Mouse (Mus musculus) bone marrow macrophage, adult 2 months (primary cell): ENCODE data around the gene Tnfaip2. TPM values are rescaled to one million over a fixed set of nuclear protein-coding genes. Genes with fewer than 3 reads are reported as not detected.

Experiments used
- H3K27ac ChIP-seq: 2 replicates; pipeline ENCODE4 v1.5.1; 2012; ENCODE audit warnings: low read depth, low read length; ENCODE audit not compliant: insufficient read depth
- H3K4me1 ChIP-seq: 2 replicates; pipeline ENCODE4 v1.6.1; 2012; ENCODE audit warnings: low read length; ENCODE audit not compliant: control insufficient read depth, insufficient read depth
- H3K4me3 ChIP-seq: 2 replicates; pipeline ENCODE4 v1.5.1; 2012; ENCODE audit warnings: mild to moderate bottlenecking, low read length, moderate library complexity; ENCODE audit not compliant: insufficient read depth
- CTCF ChIP-seq: IDR thresholded peaks from 2 replicates; pipeline ENCODE4 v1.5.1; 2012; ENCODE audit warnings: low read depth, mild to moderate bottlenecking, low read length, moderate library complexity
- POLR2A ChIP-seq: IDR thresholded peaks from 2 replicates; pipeline ENCODE4 v1.6.1; 2012; ENCODE audit warnings: mild to moderate bottlenecking, low read depth, low read length, borderline replicate concordance
- polyA plus RNA-seq: library from polyadenylated mRNA; stranded (reverse); fragments of >200 nt; gene quantifications from 2 replicates; pipeline ENCODE4 v1.2.4, GENCODE M21; 2012; ENCODE audit not compliant: missing spikeins, insufficient read depth, insufficient read length

Gene Tnfaip2
- polyA plus RNA-seq, 1 experiment = 304 TPM

GRCm38 (mm10) chr12:111436170-111436569 lies 6.1 kb upstream of the Tnfaip2 start:
- H3K4me3 ChIP-seq = peak overlapping the region; percentile 16
- peaks cover 82% of the 10 kb centered on the region for H3K4me1 ChIP-seq
- TF ChIP-seq POLR2A = no peak
- TF ChIP-seq CTCF = no peak
- H3K27ac ChIP-seq = peak overlapping the region; percentile 85

GRCm38 (mm10) chr12:111436640-111437039 lies 5.6 kb upstream of the Tnfaip2 start:
- peaks cover 80% of the 10 kb centered on the region for H3K4me1 ChIP-seq

GRCm38 (mm10) chr12:111437222-111437900 lies 4.9 kb upstream of the Tnfaip2 start:
- Histone ChIP-seq H3K4me3 (peak overlapping the region; percentile 16), H3K27ac (peak overlapping the region; percentile 85), H3K4me1 (peaks cover 79% of the 10 kb centered on the region)
- TF ChIP-seq POLR2A (no peak), CTCF (no peak)

More at GRCm38 (mm10) chr12:111436640-111437039, 5.6 kb upstream of the Tnfaip2 start:
- H3K4me3 ChIP-seq = peak overlapping the region; percentile 16
- TF ChIP-seq POLR2A (no peak), CTCF (no peak)
- peak overlapping the region; percentile 85 for H3K27ac ChIP-seq

- peak overlapping the region; percentile 85 for H3K27ac ChIP-seq
- no peak overlapping the region for H3K4me3 ChIP-seq
- TF ChIP-seq CTCF = no peak
- no peak for TF ChIP-seq POLR2A
- H3K4me1 ChIP-seq = peaks cover 66% of the 10 kb centered on the region
Measured at GRCm38 (mm10) chr12:111438850-111439249, 3.4 kb upstream of the Tnfaip2 start.

GRCm38 (mm10) chr12:111440701-111441373 lies 1.4 kb upstream of the Tnfaip2 start:
- Histone ChIP-seq H3K27ac (peak overlapping the region; percentile 94), H3K4me3 (no peak overlapping the region), H3K4me1 (peaks cover 55% of the 10 kb centered on the region)
- TF ChIP-seq POLR2A (no peak), CTCF (no peak)

- Histone ChIP-seq H3K27ac (peak overlapping the region; percentile 94), H3K4me3 (peak overlapping the region; percentile 44), H3K4me1 (peaks cover 55% of the 10 kb centered on the region)
- TF ChIP-seq POLR2A (no peak), CTCF (no peak)
Measured at GRCm38 (mm10) chr12:111441523-111441922, 746 bp upstream of the Tnfaip2 start.

- no peak for TF ChIP-seq POLR2A
- H3K4me1 ChIP-seq = peaks cover 57% of the 10 kb centered on the region
- peak overlapping the region; percentile 73 for H3K4me3 ChIP-seq
- H3K27ac ChIP-seq = peak overlapping the region; percentile 76
Measured at GRCm38 (mm10) chr12:111443011-111443870, 972 bp downstream of the Tnfaip2 start.

GRCm38 (mm10) chr12:111443921-111444831 lies 1.9 kb downstream of the Tnfaip2 start:
- Histone ChIP-seq H3K27ac (peak overlapping the region; percentile 76), H3K4me1 (peaks cover 56% of the 10 kb centered on the region), H3K4me3 (peak overlapping the region; percentile 73)
- TF ChIP-seq POLR2A = no peak
- TF ChIP-seq CTCF = no peak
